Mouse (Mus musculus): ENCODE data around the gene Spata9. TPM values are rescaled to one million over a fixed set of nuclear protein-coding genes. Genes with fewer than 3 reads are reported as not detected.

Spata9 gene
- polyA plus RNA-seq, 1 experiment from 2014 or later, result 0.57 TPM

DNA sequence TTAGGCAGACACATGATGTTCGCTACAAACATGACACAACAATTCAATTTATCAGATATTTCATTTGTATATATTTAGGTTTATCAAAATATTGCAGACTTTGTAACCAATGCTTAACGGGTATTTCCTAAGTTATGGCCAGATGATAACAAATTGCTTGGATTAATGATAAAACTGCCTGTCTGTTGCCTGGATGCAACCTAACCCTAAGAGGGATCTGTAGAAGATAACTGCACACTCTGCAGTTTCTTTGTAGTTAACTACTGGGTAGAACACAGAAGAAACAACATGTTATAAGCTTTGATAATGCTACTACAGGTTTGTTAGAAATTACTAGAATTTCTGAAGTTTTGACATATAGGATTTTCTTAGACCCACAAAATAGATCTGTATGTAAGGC lies 9.3 kb downstream of the Spata9 start:
- H3K36me3 ChIP-seq (ENCODE audit: control insufficient read depth, insufficient read depth, low read length), result no peaks in the 10 kb centered on the region
- H3K27ac ChIP-seq (ENCODE audit: low read length), result no peak overlapping the region
- H3K27me3 ChIP-seq (ENCODE audit: control insufficient read depth, insufficient read depth, low read length), result no peaks in the 10 kb centered on the region
- no peak overlapping the region for H3K4me3 ChIP-seq (replicated peaks; ENCODE audit: low read length)
- no peaks in the 10 kb centered on the region for H3K9me3 ChIP-seq (replicated peaks; ENCODE audit: control insufficient read depth, low read length)
- ATAC-seq (ENCODE audit: insufficient read depth, low FRiP score), result no peak
- H3K4me1 ChIP-seq (ENCODE audit: control insufficient read depth, insufficient read depth, low read length), result no peaks in the 10 kb centered on the region
- no peak overlapping the region for H3K9ac ChIP-seq (ENCODE audit: low read length)
- no peak overlapping the region for H3K4me2 ChIP-seq (ENCODE audit: low read depth, low read length)
- WGBS, result 74% methylated on average over 2 of the region's 2 CpGs

DNA sequence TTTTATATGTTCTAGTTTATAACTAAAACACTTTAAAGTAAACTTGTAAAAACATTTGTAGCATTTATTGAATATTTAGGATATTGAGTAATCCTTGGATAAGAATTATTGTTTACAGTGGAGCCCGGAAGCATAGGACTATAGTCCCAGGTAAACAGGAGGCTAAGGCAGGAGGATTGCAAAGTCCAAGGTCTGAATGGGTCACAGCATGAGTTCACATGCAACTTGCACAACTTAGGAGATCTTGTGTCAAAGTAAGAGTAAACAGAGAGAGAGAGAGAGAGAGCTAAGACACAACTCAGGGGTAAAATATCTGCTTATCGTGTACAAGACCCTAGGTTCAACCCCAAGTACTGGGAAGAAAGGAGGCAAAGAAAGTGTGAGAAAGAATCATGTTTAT lies 9.7 kb downstream of the Spata9 start:
- Histone ChIP-seq H3K4me1 (ENCODE audit: control insufficient read depth, insufficient read depth, low read length) (no peaks in the 10 kb centered on the region), H3K4me3 (replicated peaks; ENCODE audit: low read length) (no peak overlapping the region), H3K9ac (ENCODE audit: low read length) (no peak overlapping the region), H3K9me3 (replicated peaks; ENCODE audit: control insufficient read depth, low read length) (no peaks in the 10 kb centered on the region), H3K27me3 (ENCODE audit: control insufficient read depth, insufficient read depth, low read length) (no peaks in the 10 kb centered on the region), H3K4me2 (ENCODE audit: low read depth, low read length) (no peak overlapping the region), H3K36me3 (ENCODE audit: control insufficient read depth, insufficient read depth, low read length) (no peaks in the 10 kb centered on the region), H3K27ac (ENCODE audit: low read length) (no peak overlapping the region)
- WGBS, result 54% methylated on average over 2 of the region's 2 CpGs
- ATAC-seq (ENCODE audit: insufficient read depth, low FRiP score), result no peak

DNA sequence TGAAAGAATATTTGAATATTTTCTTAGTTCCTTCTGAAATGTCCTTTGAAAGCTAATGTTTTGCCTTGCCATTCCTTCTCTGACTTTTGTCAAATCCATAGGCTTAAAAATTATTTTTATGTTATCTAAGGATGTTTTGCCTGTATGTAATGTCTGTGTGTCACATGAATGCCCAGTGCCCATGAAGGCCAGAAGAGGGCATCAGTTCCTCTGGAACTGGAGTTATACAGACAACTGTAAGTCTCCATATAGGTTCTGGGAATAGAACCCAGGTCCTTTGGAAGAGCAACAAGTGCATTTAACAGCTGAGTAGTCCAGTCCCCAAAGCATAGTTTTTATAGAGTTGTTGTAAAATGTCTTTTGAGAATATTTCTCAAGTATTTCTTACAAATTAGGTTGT lies 15.0 kb downstream of the Spata9 start:
- H3K9me3 ChIP-seq (replicated peaks; ENCODE audit: control insufficient read depth, low read length), result no peaks in the 10 kb centered on the region
- H3K36me3 ChIP-seq (ENCODE audit: control insufficient read depth, insufficient read depth, low read length), result no peaks in the 10 kb centered on the region
- no peak for ATAC-seq (ENCODE audit: insufficient read depth, low FRiP score)
- H3K4me3 ChIP-seq (replicated peaks; ENCODE audit: low read length), result no peak overlapping the region
- H3K27me3 ChIP-seq (ENCODE audit: control insufficient read depth, insufficient read depth, low read length), result no peaks in the 10 kb centered on the region
- H3K4me2 ChIP-seq (ENCODE audit: low read depth, low read length), result no peak overlapping the region
- H3K9ac ChIP-seq (ENCODE audit: low read length), result no peak overlapping the region
- H3K27ac ChIP-seq (ENCODE audit: low read length), result no peak overlapping the region
- H3K4me1 ChIP-seq (ENCODE audit: control insufficient read depth, insufficient read depth, low read length), result no peaks in the 10 kb centered on the region

DNA sequence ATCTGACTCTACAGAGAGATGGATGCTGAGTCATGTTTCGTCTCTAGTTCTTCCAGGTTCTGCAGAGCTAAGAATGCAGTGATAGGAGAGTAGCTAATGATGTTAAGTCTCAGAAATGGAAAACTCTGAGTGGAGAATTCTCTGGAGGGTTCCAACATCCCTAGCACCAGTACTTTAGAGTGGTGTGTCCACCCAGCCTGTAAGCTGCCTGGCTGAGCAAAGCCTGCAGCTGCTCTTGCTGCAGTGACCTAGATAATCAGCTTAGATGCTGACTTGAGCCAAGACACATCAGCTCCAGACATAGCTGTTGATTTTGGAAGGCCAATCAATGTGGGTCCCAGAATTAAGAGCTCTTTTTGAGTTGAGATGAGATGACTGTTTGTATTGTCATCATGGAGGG lies 21.1 kb downstream of the Spata9 start:
- 82% methylated on average over 1 of the region's 1 CpGs for WGBS
- Histone ChIP-seq H3K9me3 (replicated peaks; ENCODE audit: control insufficient read depth, low read length) (no peaks in the 10 kb centered on the region), H3K27ac (ENCODE audit: low read length) (no peak overlapping the region), H3K9ac (ENCODE audit: low read length) (no peak overlapping the region), H3K4me3 (replicated peaks; ENCODE audit: low read length) (no peak overlapping the region), H3K27me3 (ENCODE audit: control insufficient read depth, insufficient read depth, low read length) (no peaks in the 10 kb centered on the region), H3K4me2 (ENCODE audit: low read depth, low read length) (no peak overlapping the region), H3K36me3 (ENCODE audit: control insufficient read depth, insufficient read depth, low read length) (no peaks in the 10 kb centered on the region), H3K4me1 (ENCODE audit: control insufficient read depth, insufficient read depth, low read length) (no peaks in the 10 kb centered on the region)
- ATAC-seq (ENCODE audit: insufficient read depth, low FRiP score), result no peak

DNA sequence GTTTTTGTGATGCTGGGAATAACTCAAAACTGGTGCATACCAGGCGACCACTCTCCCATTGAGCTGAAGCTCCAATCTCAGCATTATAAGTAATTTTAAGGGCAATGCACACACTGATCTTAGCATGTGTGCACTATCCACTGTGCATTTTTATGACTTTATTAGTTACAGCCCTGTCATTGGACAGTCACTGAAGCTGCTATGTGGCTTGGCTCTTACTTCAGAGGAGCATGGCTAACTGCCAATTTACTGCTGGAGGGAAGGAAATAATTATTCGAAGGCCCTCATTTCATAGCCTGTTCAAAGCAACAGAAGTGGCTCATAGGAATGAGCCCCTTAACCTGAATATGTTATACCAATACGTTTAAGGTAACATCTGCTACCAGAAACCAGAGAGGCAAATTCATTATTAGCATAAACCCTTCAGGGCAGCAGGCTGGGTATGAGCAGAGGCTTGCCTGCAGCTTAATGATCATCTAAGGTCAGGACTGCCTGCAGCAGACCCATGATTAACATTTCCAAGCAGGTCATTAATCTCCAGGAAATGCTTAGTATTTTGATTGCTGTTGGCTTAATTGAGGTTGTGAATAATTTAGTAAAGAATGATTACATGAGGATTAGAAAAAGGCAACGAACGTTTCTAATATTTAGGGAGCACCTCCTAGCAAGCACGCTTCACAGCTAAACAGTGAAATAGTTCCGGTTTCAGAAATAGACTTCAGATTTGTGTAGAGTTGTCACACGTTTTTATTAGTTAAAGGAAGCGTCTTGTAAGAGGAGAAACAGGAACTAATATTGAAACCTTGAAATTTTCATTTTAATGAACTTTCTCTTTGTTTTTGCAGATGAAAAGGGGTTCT lies 25.4 kb downstream of the Spata9 start:
- Histone ChIP-seq H3K27ac (ENCODE audit: low read length) (no peak overlapping the region), H3K27me3 (ENCODE audit: control insufficient read depth, insufficient read depth, low read length) (no peaks in the 10 kb centered on the region), H3K4me1 (ENCODE audit: control insufficient read depth, insufficient read depth, low read length) (no peaks in the 10 kb centered on the region), H3K4me2 (ENCODE audit: low read depth, low read length) (no peak overlapping the region), H3K36me3 (ENCODE audit: control insufficient read depth, insufficient read depth, low read length) (no peaks in the 10 kb centered on the region), H3K9ac (ENCODE audit: low read length) (no peak overlapping the region), H3K9me3 (replicated peaks; ENCODE audit: control insufficient read depth, low read length) (peaks cover 3% of the 10 kb centered on the region; the same call in 1 of the 2 replicates), H3K4me3 (replicated peaks; ENCODE audit: low read length) (no peak overlapping the region)
- ATAC-seq (ENCODE audit: insufficient read depth, low FRiP score), result no peak
- WGBS, result 51% methylated on average over 9 of the region's 9 CpGs

DNA sequence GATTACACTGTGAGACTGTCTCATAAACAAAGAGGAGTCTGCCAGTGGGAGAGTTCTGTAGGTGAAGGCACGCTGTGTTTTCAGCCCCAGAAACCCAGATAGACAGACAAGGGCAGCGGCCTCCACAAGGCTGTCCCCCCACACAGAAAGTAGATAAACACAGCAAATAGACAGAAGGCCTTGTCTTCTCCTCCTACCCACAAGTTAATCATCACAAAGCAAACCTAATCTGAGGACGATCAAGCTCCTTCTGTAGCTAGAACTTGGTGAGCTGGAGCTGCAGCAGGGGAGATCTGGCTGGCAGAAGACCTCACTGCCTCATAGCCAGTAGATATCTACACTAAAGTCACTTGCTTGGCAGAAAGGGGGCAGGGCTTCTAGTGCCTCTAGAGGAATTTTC lies 36.3 kb downstream of the Spata9 start:
- ATAC-seq (ENCODE audit: insufficient read depth, low FRiP score), result no peak
- Histone ChIP-seq H3K9me3 (replicated peaks; ENCODE audit: control insufficient read depth, low read length) (no peaks in the 10 kb centered on the region), H3K4me1 (ENCODE audit: control insufficient read depth, insufficient read depth, low read length) (no peaks in the 10 kb centered on the region), H3K9ac (ENCODE audit: low read length) (no peak overlapping the region), H3K36me3 (ENCODE audit: control insufficient read depth, insufficient read depth, low read length) (0 out of 2 replicates have a peak, but pooled peaks cover 2% of the 10 kb centered on the region), H3K27ac (ENCODE audit: low read length) (no peak overlapping the region), H3K4me2 (ENCODE audit: low read depth, low read length) (no peak overlapping the region), H3K27me3 (ENCODE audit: control insufficient read depth, insufficient read depth, low read length) (no peaks in the 10 kb centered on the region), H3K4me3 (replicated peaks; ENCODE audit: low read length) (no peak overlapping the region)
- 62% methylated on average over 3 of the region's 3 CpGs for WGBS

DNA sequence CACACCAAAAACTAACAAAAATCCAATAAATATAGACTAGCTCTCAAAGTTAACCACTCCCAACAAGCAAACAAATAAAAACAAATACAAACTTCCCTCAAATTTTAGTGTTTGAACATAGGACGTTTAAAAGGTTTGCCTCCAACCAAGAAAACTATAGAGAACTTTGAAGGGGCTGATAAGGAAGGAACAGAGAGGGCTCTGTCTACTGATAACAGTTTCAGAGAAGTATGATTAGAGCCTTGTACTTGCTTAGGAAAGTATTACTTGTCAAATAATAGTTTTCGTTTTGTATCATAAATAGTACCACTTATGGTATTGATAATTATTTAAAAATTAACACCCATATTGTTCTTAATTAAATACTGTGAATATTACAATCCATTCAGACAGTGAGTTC lies 47.6 kb downstream of the Spata9 start:
- Histone ChIP-seq H3K4me2 (ENCODE audit: low read depth, low read length) (no peak overlapping the region), H3K27ac (ENCODE audit: low read length) (no peak overlapping the region), H3K4me1 (ENCODE audit: control insufficient read depth, insufficient read depth, low read length) (peaks cover 5% of the 10 kb centered on the region), H3K9ac (ENCODE audit: low read length) (no peak overlapping the region), H3K9me3 (replicated peaks; ENCODE audit: control insufficient read depth, low read length) (no peaks in the 10 kb centered on the region), H3K4me3 (replicated peaks; ENCODE audit: low read length) (no peak overlapping the region), H3K36me3 (ENCODE audit: control insufficient read depth, insufficient read depth, low read length) (no peaks in the 10 kb centered on the region), H3K27me3 (ENCODE audit: control insufficient read depth, insufficient read depth, low read length) (no peaks in the 10 kb centered on the region)
- ATAC-seq (ENCODE audit: insufficient read depth, low FRiP score), result no peak
- WGBS, result 65% methylated on average over 2 of the region's 2 CpGs

DNA sequence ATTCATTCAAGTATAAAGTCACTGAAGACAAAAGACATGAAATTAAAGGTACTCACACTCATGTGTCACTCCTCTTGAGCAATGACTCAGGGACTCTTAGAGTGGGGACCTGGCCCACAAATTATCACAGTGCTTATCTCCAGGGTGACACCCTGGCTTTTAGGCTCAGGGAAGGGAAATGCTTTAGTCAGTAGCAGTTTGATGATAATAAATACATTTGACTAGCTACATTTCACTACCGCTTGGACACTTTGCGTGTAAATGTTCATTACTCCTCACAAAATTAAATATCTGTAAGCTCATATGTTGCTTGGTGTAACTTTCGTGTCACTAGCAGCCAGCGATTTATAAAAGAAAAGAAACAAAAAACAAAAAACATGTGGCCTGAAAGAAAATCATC lies 50.5 kb downstream of the Spata9 start:
- H3K4me3 ChIP-seq (replicated peaks; ENCODE audit: low read length), result peak overlapping the region; percentile 85
- no peaks in the 10 kb centered on the region for H3K9me3 ChIP-seq (replicated peaks; ENCODE audit: control insufficient read depth, low read length)
- H3K27me3 ChIP-seq (ENCODE audit: control insufficient read depth, insufficient read depth, low read length), result no peaks in the 10 kb centered on the region
- no peaks in the 10 kb centered on the region for H3K36me3 ChIP-seq (ENCODE audit: control insufficient read depth, insufficient read depth, low read length)
- peak overlapping the region; percentile 95 for H3K9ac ChIP-seq (ENCODE audit: low read length)
- peak overlapping the region; percentile 98 for H3K27ac ChIP-seq (ENCODE audit: low read length)
- ATAC-seq (ENCODE audit: insufficient read depth, low FRiP score), result no peak
- peaks cover 5% of the 10 kb centered on the region for H3K4me1 ChIP-seq (ENCODE audit: control insufficient read depth, insufficient read depth, low read length)
- peak overlapping the region; percentile 73 for H3K4me2 ChIP-seq (ENCODE audit: low read depth, low read length)
- WGBS, result 45% methylated on average over 4 of the region's 4 CpGs

DNA sequence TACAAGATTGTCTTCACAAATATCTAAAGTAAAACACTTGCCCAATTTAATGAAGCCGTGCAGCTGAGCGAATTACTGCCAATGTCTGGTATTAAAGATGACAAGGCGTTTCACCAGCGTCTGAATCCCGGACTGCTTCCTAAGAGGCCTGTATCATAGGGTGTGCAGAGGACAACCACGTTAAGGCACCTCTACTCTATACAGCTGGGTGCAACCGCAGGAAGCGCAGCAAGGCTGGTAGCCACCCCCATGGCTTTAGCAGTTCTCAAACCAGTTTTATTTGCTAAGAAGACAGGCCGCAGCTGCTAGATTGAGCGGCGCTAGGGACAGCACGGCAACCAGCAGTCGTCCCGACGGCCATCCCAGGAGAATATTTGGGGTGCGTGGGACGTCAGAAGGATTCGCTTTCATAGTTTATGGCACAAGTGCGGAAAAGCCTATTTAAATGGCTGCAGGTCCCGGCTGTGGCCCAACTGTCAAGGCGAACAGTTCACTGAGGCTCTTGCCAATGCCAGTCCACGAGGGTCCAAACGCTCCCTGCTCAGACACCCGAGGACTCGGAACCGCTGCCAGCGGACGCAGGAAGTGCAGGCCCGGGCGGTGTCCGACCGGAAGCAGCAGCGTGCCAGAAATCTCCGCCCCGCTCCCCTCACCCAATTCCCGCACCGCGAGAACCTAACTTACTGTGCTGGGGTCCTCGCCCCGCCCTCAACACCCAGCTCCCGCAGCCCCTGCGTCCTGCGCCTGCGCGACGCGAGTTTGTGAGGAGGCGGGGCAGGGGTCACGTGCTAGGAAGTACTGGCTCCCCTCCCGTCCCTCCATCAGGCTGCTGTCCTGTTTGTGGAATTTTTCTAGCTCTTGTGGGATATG lies 51.3 kb downstream of the Spata9 start, which contains the start of gene Rfesd:
TSS of gene Rfesd (minus strand) at position 746 of the 870 bp plus-strand sequence.
- Histone ChIP-seq H3K4me3 (replicated peaks; ENCODE audit: low read length) (peak within 1 kb of the TSS; percentile 85), H3K4me1 (ENCODE audit: control insufficient read depth, insufficient read depth, low read length) (peaks cover 5% of the 10 kb centered on the region), H3K4me2 (ENCODE audit: low read depth, low read length) (peak within 1 kb of the TSS; percentile 73), H3K9me3 (replicated peaks; ENCODE audit: control insufficient read depth, low read length) (no peaks in the 10 kb centered on the region), H3K9ac (ENCODE audit: low read length) (peak within 1 kb of the TSS; percentile 95), H3K27ac (ENCODE audit: low read length) (peak within 1 kb of the TSS; percentile 98), H3K36me3 (ENCODE audit: control insufficient read depth, insufficient read depth, low read length) (no peaks in the 10 kb centered on the region), H3K27me3 (ENCODE audit: control insufficient read depth, insufficient read depth, low read length) (no peaks in the 10 kb centered on the region)
- under 1% methylated on average over 50 of the region's 50 CpGs for WGBS
- peak; percentile 100 for ATAC-seq (ENCODE audit: insufficient read depth, low FRiP score)
